Mouse (Mus musculus) layer of hippocampus, postnatal 25 days (tissue): ENCODE results near the gene Babam1. TPM values are rescaled to one million over a fixed set of nuclear protein-coding genes. Genes with fewer than 3 reads are reported as not detected.

Experiments
- DNase-seq, 2 experiments: peaks; one replicate each; pipeline ENCODE4 v3.0.0; 2022; ENCODE audit warnings: mixed read lengths in 2 of 2, low spot score in 1 of 2; ENCODE audit errors: extremely low spot score in 1 of 2
- total RNA-seq, 2 experiments: library from RNA; stranded (reverse); gene quantifications; 2 replicates each; pipeline ENCODE4 v1.2.3; 2021

Babam1 gene
- total RNA-seq: 10 to 100 TPM; 98.0 to 99.3 TPM

GRCm38 (mm10) chr8:71396639-71397305 is at the start of gene Babam1:
TSS of gene Babam1 (plus strand) at chr8:71396861.
- peak; percentile 67 to 75 for DNase-seq

- DNase-seq: no peak
Observed at GRCm38 (mm10) chr8:71351117-71351516, 45.5 kb upstream of the Babam1 start.

GRCm38 (mm10) chr8:71351520-71351919 is 45.1 kb upstream of the Babam1 start:
- DNase-seq: no peak

DNA sequence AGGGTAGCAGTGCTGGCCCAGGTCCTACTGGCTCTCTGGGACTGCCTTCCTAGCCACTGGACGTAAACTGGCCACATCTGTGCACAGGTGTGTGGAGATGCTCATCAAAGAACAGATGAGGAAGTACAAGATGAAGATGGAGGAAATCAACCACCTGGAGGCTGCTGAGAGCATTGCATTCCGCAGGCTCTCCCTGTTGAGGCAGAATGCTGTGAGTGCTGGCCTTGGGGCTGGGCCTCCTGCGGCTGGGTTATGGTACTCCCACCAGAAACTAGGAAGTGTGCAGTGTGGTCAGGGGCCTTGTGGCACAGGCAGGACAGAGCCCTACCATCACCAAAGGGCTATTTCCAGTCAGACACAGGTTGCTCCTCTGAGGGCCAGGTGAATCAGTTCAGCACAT is 38.6 kb upstream of the Babam1 start:
- no peak for DNase-seq

GRCm38 (mm10) chr8:71366771-71367528 is 29.7 kb upstream of the Babam1 start, which contains the start of gene Use1:
TSS of gene Use1 (plus strand) at chr8:71366848.
- peak; percentile 72 to 92 for DNase-seq

- DNase-seq: no peak
Observed at GRCm38 (mm10) chr8:71367529-71368176, 29.0 kb upstream of the Babam1 start.

- DNase-seq: no peak
Observed at GRCm38 (mm10) chr8:71368366-71368765, 28.3 kb upstream of the Babam1 start.

- no peak for DNase-seq
Observed at GRCm38 (mm10) chr8:71369040-71369718, 27.5 kb upstream of the Babam1 start.

DNA sequence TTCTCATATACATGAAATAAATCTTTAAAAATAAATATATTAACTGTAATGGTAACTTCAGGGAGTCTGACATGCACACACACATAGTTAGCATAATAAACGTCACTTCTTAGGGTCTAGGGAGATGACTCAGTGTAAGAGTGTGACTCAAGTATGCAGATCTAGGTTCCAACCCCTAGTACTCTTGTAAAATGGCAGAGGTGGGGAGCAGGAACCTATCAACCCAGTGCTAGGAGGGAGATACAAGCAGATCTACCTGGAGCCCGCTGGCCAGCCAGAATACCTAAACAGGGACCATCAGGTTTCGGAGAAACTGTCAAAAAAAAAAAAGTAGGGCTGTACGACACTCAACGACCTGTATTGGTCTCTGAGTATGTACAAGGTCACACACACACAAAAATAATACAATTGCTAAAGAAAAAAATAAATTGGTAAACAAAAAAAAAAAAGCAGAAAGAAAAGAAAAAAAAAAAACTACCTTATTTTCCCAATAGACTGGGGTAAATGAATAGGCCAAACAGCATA is 25.9 kb upstream of the Babam1 start:
- no peak for DNase-seq

GRCm38 (mm10) chr8:71371236-71371848 is 25.3 kb upstream of the Babam1 start, which contains the start of gene Ocel1:
TSS of gene Ocel1 (plus strand) at chr8:71371298.
- peak; percentile 94 to 97 for DNase-seq

- no peak for DNase-seq
Observed at GRCm38 (mm10) chr8:71372427-71372826, 24.2 kb upstream of the Babam1 start.

- DNase-seq: no peak
Observed at GRCm38 (mm10) chr8:71373000-71373399, 23.7 kb upstream of the Babam1 start.

DNA sequence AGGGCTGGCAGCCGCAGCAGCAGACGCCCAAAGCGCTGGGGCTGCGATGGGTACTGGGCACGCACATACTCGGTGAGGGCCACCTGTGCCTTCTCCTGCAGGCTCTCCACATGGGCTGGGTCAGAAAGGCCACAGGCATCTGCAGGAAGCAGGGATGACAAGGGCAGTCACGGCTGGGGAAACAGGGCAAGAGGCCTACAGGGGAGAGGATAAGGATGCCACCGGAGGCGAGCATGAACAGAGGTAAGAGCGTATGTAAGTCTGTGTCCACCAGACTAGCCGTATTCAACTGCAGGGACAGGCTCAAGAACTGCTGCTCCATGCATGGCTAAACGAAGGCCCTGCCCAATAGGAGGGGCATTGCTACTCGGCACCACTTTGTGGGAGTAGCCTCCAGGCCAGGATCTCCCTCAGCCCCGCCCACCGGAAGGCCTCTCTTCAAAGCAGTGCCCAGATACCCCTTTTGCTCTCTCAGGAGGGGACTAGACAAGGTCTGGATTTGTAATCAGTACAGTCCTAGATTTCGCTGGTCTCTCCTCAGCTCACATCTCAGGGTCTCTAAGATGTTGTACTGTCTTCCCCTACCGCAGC is 21.9 kb upstream of the Babam1 start:
- no peak for DNase-seq

- DNase-seq: peak in 1 of 2 experiments; percentile 45
Observed at GRCm38 (mm10) chr8:71375581-71376422, 20.9 kb upstream of the Babam1 start.

- no peak for DNase-seq
Observed at GRCm38 (mm10) chr8:71376423-71377030, 20.1 kb upstream of the Babam1 start.

DNA sequence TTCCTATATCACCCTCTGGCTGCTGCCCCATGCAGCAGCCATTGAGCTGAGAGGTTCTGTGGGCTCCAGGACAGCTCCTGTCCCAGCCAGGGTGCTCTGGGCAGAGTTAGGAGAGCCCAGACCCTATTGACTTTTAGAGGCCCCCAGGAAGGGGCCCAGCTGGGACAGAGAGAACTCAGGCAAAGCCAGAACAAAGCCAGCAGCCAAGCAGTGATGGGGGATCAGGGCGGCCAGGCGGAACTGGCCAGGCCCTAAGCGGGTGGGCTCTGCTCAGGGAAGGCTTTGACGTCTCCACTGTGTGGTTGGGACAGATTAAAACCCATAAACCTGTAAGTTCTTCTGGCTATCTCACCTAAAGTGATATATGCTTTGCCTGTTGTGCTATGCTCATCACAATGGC is 17.7 kb upstream of the Babam1 start:
- no peak for DNase-seq

GRCm38 (mm10) chr8:71379512-71380075 is 17.1 kb upstream of the Babam1 start:
- DNase-seq: no peak
